Mouse (Mus musculus) cerebellum, adult 2 months (tissue): ENCODE data around the gene Snx33. TPM values are rescaled to one million over a fixed set of nuclear protein-coding genes. Genes with fewer than 3 reads are reported as not detected.

Source experiments
- DNase-seq, 2 experiments: peaks; one replicate each; pipeline ENCODE4 v3.0.0; 2021
- H3K27ac ChIP-seq: fragments of 200-500 bp; 2 replicates; pipeline ENCODE4 v1.5.1; 2012; ENCODE audit warnings: low read length, control low read depth, inconsistent platforms; ENCODE audit not compliant: insufficient read depth
- H3K27me3 ChIP-seq: fragments of 200-500 bp; 2 replicates; pipeline ENCODE4 v1.6.1; 2012; ENCODE audit warnings: inconsistent platforms, mild to moderate bottlenecking, low read length, moderate library complexity; ENCODE audit not compliant: control insufficient read depth, insufficient read depth
- H3K4me1 ChIP-seq: fragments of 200-500 bp; 2 replicates; pipeline ENCODE4 v1.6.1; 2011; ENCODE audit warnings: low read length; ENCODE audit not compliant: control insufficient read depth, insufficient read depth
- H3K4me3 ChIP-seq: fragments of 200-500 bp; replicated peaks from 2 replicates; pipeline ENCODE3; 2011; ENCODE audit warnings: mild to moderate bottlenecking, low read depth, low read length, control low read depth; ENCODE audit not compliant: insufficient read depth
- CTCF ChIP-seq: fragments of 200-500 bp; IDR thresholded peaks from 2 replicates; pipeline ENCODE4 v1.5.1; 2011; ENCODE audit warnings: low read depth, mild to moderate bottlenecking, control low read depth, low read length, moderate library complexity, borderline replicate concordance; ENCODE audit not compliant: insufficient read depth
- POLR2A ChIP-seq: fragments of 200-500 bp; IDR thresholded peaks from 2 replicates; pipeline ENCODE4 v1.6.1; 2011; ENCODE audit warnings: low read length, control low read depth, borderline replicate concordance; ENCODE audit not compliant: insufficient read depth
- WGBS: fragments of 180-500 bp; shearing (Covaris S2); methylation state at CpG from one replicate; pipeline ENCODE4 v1.1.7; 2018; 5-methylcytosine and 5-hydroxymethylcytosine counted together
- polyA plus RNA-seq: library from polyadenylated mRNA; depleted of rRNA; stranded (reverse); fragments of >200 nt; gene quantifications from 2 replicates; pipeline ENCODE4 v1.2.3, GENCODE M21; 2012

Snx33 gene
- polyA plus RNA-seq, 1 experiment, result 10.3 TPM

GRCm38 (mm10) chr9:56930556-56930955 lies 2.4 kb upstream of the Snx33 start:
- no peak for DNase-seq
- Histone ChIP-seq H3K27ac (no peak overlapping the region), H3K4me3 (no peak overlapping the region), H3K27me3 (no peaks in the 10 kb centered on the region), H3K4me1 (0 out of 2 replicates have a peak, but pooled peaks cover 3% of the 10 kb centered on the region)
- TF ChIP-seq CTCF (no peak), POLR2A (no peak)
- WGBS, result 87% methylated on average over 1 of the region's 1 CpGs

GRCm38 (mm10) chr9:56929496-56929895 lies 1.3 kb upstream of the Snx33 start:
- Histone ChIP-seq H3K27ac (no peak overlapping the region), H3K4me1 (0 out of 2 replicates have a peak, but pooled peaks cover 3% of the 10 kb centered on the region), H3K27me3 (no peaks in the 10 kb centered on the region), H3K4me3 (no peak overlapping the region)
- WGBS, result 69% methylated on average over 4 of the region's 4 CpGs
- TF ChIP-seq POLR2A (no peak), CTCF (no peak)
- no peak for DNase-seq

GRCm38 (mm10) chr9:56927191-56928012 lies 769 bp downstream of the Snx33 start:
- peak; percentile 32 to 36 for DNase-seq
- TF ChIP-seq POLR2A, result no peak
- H3K27me3 ChIP-seq, result no peaks in the 10 kb centered on the region
- 0 out of 2 replicates have a peak, but pooled peaks cover 3% of the 10 kb centered on the region for H3K4me1 ChIP-seq
- H3K27ac ChIP-seq, result peak overlapping the region; percentile 16; the same call in 1 of the 2 replicates
- WGBS, result 12% methylated on average over 35 of the region's 35 CpGs
- H3K4me3 ChIP-seq, result peak overlapping the region; percentile 64

- no peak overlapping the region for H3K4me3 ChIP-seq
- H3K27me3 ChIP-seq, result no peaks in the 10 kb centered on the region
- TF ChIP-seq CTCF, result no peak
- H3K27ac ChIP-seq, result no peak overlapping the region
- WGBS, result 73% methylated on average over 10 of the region's 10 CpGs
- DNase-seq, result no peak
- H3K4me1 ChIP-seq, result 0 out of 2 replicates have a peak, but pooled peaks cover 3% of the 10 kb centered on the region
These were observed 1.8 kb downstream of the Snx33 start for GRCm38 (mm10) chr9:56926387-56926786.

GRCm38 (mm10) chr9:56926025-56926360 lies 2.2 kb downstream of the Snx33 start:
- H3K27ac ChIP-seq, result 0 out of 2 replicates have a peak overlapping the region, but pooled peaks have one; percentile 23
- H3K4me1 ChIP-seq, result 0 out of 2 replicates have a peak, but pooled peaks cover 3% of the 10 kb centered on the region
- 97% methylated on average over 10 of the region's 10 CpGs for WGBS
- TF ChIP-seq POLR2A (no peak), CTCF (no peak)
- H3K27me3 ChIP-seq, result no peaks in the 10 kb centered on the region
- DNase-seq, result no peak
- no peak overlapping the region for H3K4me3 ChIP-seq

- DNase-seq, result no peak
- H3K27ac ChIP-seq, result 0 out of 2 replicates have a peak overlapping the region, but pooled peaks have one; percentile 52
- WGBS, result 79% methylated on average over 26 of the region's 26 CpGs
- no peaks in the 10 kb centered on the region for H3K27me3 ChIP-seq
- peak overlapping the region; percentile 6 for H3K4me3 ChIP-seq
- H3K4me1 ChIP-seq, result 0 out of 2 replicates have a peak, but pooled peaks cover 3% of the 10 kb centered on the region
- TF ChIP-seq CTCF (no peak), POLR2A (no peak)
These were observed 2.7 kb downstream of the Snx33 start for GRCm38 (mm10) chr9:56925291-56926024.

GRCm38 (mm10) chr9:56924651-56925027 lies 3.5 kb downstream of the Snx33 start:
- Histone ChIP-seq H3K4me3 (peak overlapping the region; percentile 1), H3K27ac (0 out of 2 replicates have a peak overlapping the region, but pooled peaks have one; percentile 28), H3K4me1 (0 out of 2 replicates have a peak, but pooled peaks cover 3% of the 10 kb centered on the region), H3K27me3 (no peaks in the 10 kb centered on the region)
- TF ChIP-seq POLR2A (no peak), CTCF (no peak)
- WGBS, result 23% methylated on average over 7 of the region's 7 CpGs
- peak; percentile 33 to 39 for DNase-seq
